Mouse (Mus musculus): ENCODE measurements around the gene 4933400A11Rik. TPM values are rescaled to one million over a fixed set of nuclear protein-coding genes. Genes with fewer than 3 reads are reported as not detected.
A peak's percentile ranks its signal among the peaks of the same experiment; 100 is the strongest.

4933400A11Rik gene
- total and polyA plus RNA-seq, 3 experiments: not detected

GRCm38 (mm10) chrX:169792879-169793278 lies 13.4 kb upstream of the 4933400A11Rik start:
- in situ Hi-C loops (cut with MboI; ENCODE audit: low pct_ligation_motif_present, low pct_unique_long_range_greater_than_20kb, low sequenced_read_pairs) (no loop called here), dilution Hi-C loops (cut with MboI; ENCODE audit: extremely low pct_ligation_motif_present, extremely low pct_unique_long_range_greater_than_20kb, low sequenced_read_pairs) (no loop called here)
- H3K36me3 ChIP-seq (replicated peaks in 1 of 2; ENCODE audit: control insufficient read depth in 1 of 2, insufficient read depth in 1 of 2, low read length in 1 of 2): no peaks in the 10 kb centered on the region
- H3K27me3 ChIP-seq (replicated peaks): no peaks in the 10 kb centered on the region
- H3K79me2 ChIP-seq (replicated peaks; ENCODE audit: control insufficient read depth, extremely low read depth, insufficient read depth, poor library complexity, severe bottlenecking): no peaks in the 10 kb centered on the region
- no peak overlapping the region for H3K27ac ChIP-seq (ENCODE audit: insufficient read depth, low read depth)
- no peak overlapping the region for H3K4me2 ChIP-seq (ENCODE audit: insufficient read depth, low read depth, poor library complexity, severe bottlenecking)
- TF ChIP-seq ETS1 (conservative IDR thresholded peaks at IDR 0.05; ENCODE audit: low read depth, low read length): no peak
- no peak for TF ChIP-seq TBP (conservative IDR thresholded peaks at IDR 0.05; ENCODE audit: low read depth, low read length)
- TF ChIP-seq BHLHE40 (IDR thresholded peaks at IDR 0.05; ENCODE audit: low read depth, low read length): no peak
- TF ChIP-seq NRF1 (IDR thresholded peaks at IDR 0.05; ENCODE audit: low read depth, low read length): no peak
- TF ChIP-seq MAX (IDR thresholded peaks at IDR 0.05; ENCODE audit: low read length): no peak
- no peak for TF ChIP-seq TCF12 (IDR thresholded peaks at IDR 0.05; ENCODE audit: low read depth, low read length)
- no peak for TF ChIP-seq UBTF (IDR thresholded peaks at IDR 0.05; ENCODE audit: low read depth, low read length)
- no peak for TF ChIP-seq RAD21 (IDR thresholded peaks at IDR 0.05; ENCODE audit: low read depth, low read length)
- no peak for TF ChIP-seq SMC3 (IDR thresholded peaks at IDR 0.05; ENCODE audit: low read depth, low read length)
- TF ChIP-seq USF2 (conservative IDR thresholded peaks at IDR 0.05; ENCODE audit: low read depth, low read length): no peak
- TF ChIP-seq KAT2A (IDR thresholded peaks at IDR 0.05; ENCODE audit: insufficient replicate concordance, low read length): no peak
- no peak for TF ChIP-seq MAZ (IDR thresholded peaks at IDR 0.05; ENCODE audit: low read depth, low read length)
- H3K4me3 ChIP-seq (replicated peaks in 1 of 3; ENCODE audit: low read depth in 2 of 3, low read length in 2 of 3, poor library complexity in 1 of 3): no peak overlapping the region
- H3K9me3 ChIP-seq (replicated peaks; ENCODE audit: low read length): no peaks in the 10 kb centered on the region
- peaks cover 2 to 6% of the 10 kb centered on the region in 2 experiments; a peak in 2 of 4 replicates for H3K4me1 ChIP-seq (ENCODE audit: control insufficient read depth in 1 of 2, insufficient read depth in 2 of 2)
- no peak for DNase-seq (ENCODE audit: extremely low read depth)
- no peak overlapping the region for H3K9ac ChIP-seq (ENCODE audit: insufficient read depth, low read depth)

- Histone ChIP-seq H3K79me2 (replicated peaks; ENCODE audit: control insufficient read depth, extremely low read depth, insufficient read depth, poor library complexity, severe bottlenecking) (no peaks in the 10 kb centered on the region), H3K9ac (ENCODE audit: insufficient read depth, low read depth) (no peak overlapping the region), H3K27me3 (replicated peaks) (no peaks in the 10 kb centered on the region), H3K9me3 (replicated peaks; ENCODE audit: low read length) (no peaks in the 10 kb centered on the region), H3K4me3 (replicated peaks in 1 of 3; ENCODE audit: low read depth in 2 of 3, low read length in 2 of 3, poor library complexity in 1 of 3) (no peak overlapping the region), H3K36me3 (replicated peaks in 1 of 2; ENCODE audit: control insufficient read depth in 1 of 2, insufficient read depth in 1 of 2, low read length in 1 of 2) (no peaks in the 10 kb centered on the region), H3K4me2 (ENCODE audit: insufficient read depth, low read depth, poor library complexity, severe bottlenecking) (no peak overlapping the region; the same call in 1 of the 2 replicates), H3K27ac (ENCODE audit: insufficient read depth, low read depth) (no peak overlapping the region), H3K4me1 (ENCODE audit: control insufficient read depth in 1 of 2, insufficient read depth in 2 of 2) (peaks cover 0 to 2% of the 10 kb centered on the region in 2 experiments; a peak in 2 of 4 replicates)
- DNase-seq (ENCODE audit: extremely low read depth): peak; percentile 21
- dilution Hi-C loops (cut with MboI; ENCODE audit: extremely low pct_ligation_motif_present, extremely low pct_unique_long_range_greater_than_20kb, low sequenced_read_pairs) (no loop called here), in situ Hi-C loops (cut with MboI; ENCODE audit: low pct_ligation_motif_present, low pct_unique_long_range_greater_than_20kb, low sequenced_read_pairs) (no loop called here)
- no peak for TF ChIP-seq ZMIZ1 (IDR thresholded peaks at IDR 0.05; ENCODE audit: low read depth, low read length)
- no peak for TF ChIP-seq MAZ (IDR thresholded peaks at IDR 0.05; ENCODE audit: low read depth, low read length)
- peak; percentile 86 for TF ChIP-seq BHLHE40 (IDR thresholded peaks at IDR 0.05; ENCODE audit: low read depth, low read length)
- TF ChIP-seq ZNF384 (IDR thresholded peaks at IDR 0.05; ENCODE audit: low read depth, low read length): no peak
- TF ChIP-seq MYC (IDR thresholded peaks at IDR 0.05; ENCODE audit: low read depth, low read length): no peak
- 0 out of 2 replicates have a peak, but pooled peaks have one; percentile 23 for TF ChIP-seq EP300 (IDR thresholded peaks at IDR 0.05; ENCODE audit: low read length)
- TF ChIP-seq ELF1 (IDR thresholded peaks at IDR 0.05; ENCODE audit: low read depth, low read length): no peak
- peak; percentile 25; the same call in 1 of the 2 replicates for TF ChIP-seq JUN (IDR thresholded peaks at IDR 0.05; ENCODE audit: insufficient read depth, low read depth, low read length)
- TF ChIP-seq MAX (IDR thresholded peaks at IDR 0.05; ENCODE audit: low read length): no peak
- TF ChIP-seq POLR2AphosphoS2 (IDR thresholded peaks at IDR 0.05; ENCODE audit: low read depth, low read length): no peak
- TF ChIP-seq MAFK (IDR thresholded peaks at IDR 0.05; ENCODE audit: insufficient replicate concordance, low read length): no peak
- TF ChIP-seq E2F4 (IDR thresholded peaks at IDR 0.05; ENCODE audit: insufficient replicate concordance, low read depth, low read length): no peak
These were observed 10.3 kb upstream of the 4933400A11Rik start for GRCm38 (mm10) chrX:169789702-169790101.
